Mouse (Mus musculus) liver, embryonic 15.5 days (tissue): ENCODE data around the gene Mtx3. TPM values are rescaled to one million over a fixed set of nuclear protein-coding genes. Genes with fewer than 3 reads are reported as not detected.
A peak's percentile ranks its signal among the peaks of the same experiment; 100 is the strongest.

Experiments
- ATAC-seq: fragments of 200-750 bp; cut with Nextera tagmentation; 2 replicates; pipeline ENCODE4 v1.8.0; 2017; ENCODE audit warnings: moderate number of reproducible peaks, mild to moderate bottlenecking, moderate library complexity; ENCODE audit not compliant: insufficient read depth
- H3K27ac ChIP-seq: fragments of 300-500 bp; sonication (generic); replicated peaks from 2 replicates; pipeline ENCODE4 v1.5.1; 2015; ENCODE audit warnings: mild to moderate bottlenecking, inconsistent platforms
- H3K27me3 ChIP-seq: fragments of 300-500 bp; sonication (generic); 2 replicates; pipeline ENCODE4 v1.6.1; 2015; ENCODE audit warnings: mild to moderate bottlenecking, inconsistent platforms
- H3K36me3 ChIP-seq: fragments of 300-500 bp; sonication (generic); replicated peaks from 2 replicates; pipeline ENCODE4 v1.6.1; 2015; ENCODE audit warnings: moderate library complexity, mild to moderate bottlenecking, inconsistent platforms
- H3K4me1 ChIP-seq: fragments of 300-500 bp; sonication (generic); replicated peaks from 2 replicates; pipeline ENCODE4 v1.6.1; 2015; ENCODE audit warnings: inconsistent platforms
- H3K4me2 ChIP-seq: fragments of 300-500 bp; sonication (generic); 2 replicates; pipeline ENCODE4 v1.6.1; 2015; ENCODE audit warnings: moderate library complexity, mild to moderate bottlenecking, inconsistent platforms
- H3K4me3 ChIP-seq: fragments of 300-500 bp; sonication (generic); replicated peaks from 2 replicates; pipeline ENCODE4 v1.5.1; 2015; ENCODE audit warnings: mild to moderate bottlenecking, inconsistent platforms
- H3K9ac ChIP-seq: fragments of 300-500 bp; sonication (generic); 2 replicates; pipeline ENCODE4 v1.6.1; 2015; ENCODE audit warnings: moderate library complexity, mild to moderate bottlenecking, inconsistent platforms
- H3K9me3 ChIP-seq: fragments of 300-500 bp; sonication (generic); replicated peaks from 2 replicates; pipeline ENCODE4 v1.6.1; 2016; ENCODE audit warnings: inconsistent platforms
- WGBS: fragments of 180-500 bp; shearing (Covaris S2); methylation state at CpG from one replicate; pipeline ENCODE4 v1.1.7; 2015; ENCODE audit warnings: mixed read lengths; ENCODE audit not compliant: insufficient replicate concordance; 5-methylcytosine and 5-hydroxymethylcytosine counted together
- polyA plus RNA-seq: library from polyadenylated mRNA; unstranded; fragments of >200 nt; fragmentation: Nextera tagmentation; extraction: Ambion mirVana; gene quantifications from 2 replicates; pipeline ENCODE4 v1.2.1, GENCODE M21; 2015

Gene Mtx3
- polyA plus RNA-seq, 1 experiment from 2014 or later: 0.52 TPM

DNA sequence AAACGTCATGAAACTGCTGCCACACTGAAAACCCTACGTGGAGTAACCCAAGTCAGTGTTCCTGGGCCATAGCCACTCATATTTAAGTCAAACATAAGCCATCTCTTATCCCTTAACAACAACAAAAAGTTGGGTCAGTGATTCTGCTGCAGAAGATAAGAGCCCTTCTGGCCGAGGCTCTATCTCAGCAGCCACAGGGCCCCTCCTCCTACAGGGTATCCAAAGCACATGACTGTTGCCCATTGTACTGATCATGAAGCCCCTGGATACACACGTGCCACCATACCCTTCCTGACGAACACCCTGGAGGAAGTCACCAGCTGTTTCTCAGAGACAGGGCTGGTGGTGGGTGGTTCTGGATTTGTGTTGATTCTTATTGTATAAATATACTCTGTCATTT lies 3.4 kb downstream of the Mtx3 start:
- no peak overlapping the region for H3K4me3 ChIP-seq
- H3K9ac ChIP-seq: no peak overlapping the region
- peak; percentile 83 for ATAC-seq
- peaks cover 30% of the 10 kb centered on the region for H3K36me3 ChIP-seq
- WGBS: 25% methylated on average over 5 of the region's 5 CpGs
- H3K27ac ChIP-seq: no peak overlapping the region
- peak overlapping the region; percentile 38; the same call in 1 of the 2 replicates for H3K4me2 ChIP-seq
- H3K9me3 ChIP-seq: no peaks in the 10 kb centered on the region
- no peaks in the 10 kb centered on the region for H3K27me3 ChIP-seq
- H3K4me1 ChIP-seq: peaks cover 41% of the 10 kb centered on the region

DNA sequence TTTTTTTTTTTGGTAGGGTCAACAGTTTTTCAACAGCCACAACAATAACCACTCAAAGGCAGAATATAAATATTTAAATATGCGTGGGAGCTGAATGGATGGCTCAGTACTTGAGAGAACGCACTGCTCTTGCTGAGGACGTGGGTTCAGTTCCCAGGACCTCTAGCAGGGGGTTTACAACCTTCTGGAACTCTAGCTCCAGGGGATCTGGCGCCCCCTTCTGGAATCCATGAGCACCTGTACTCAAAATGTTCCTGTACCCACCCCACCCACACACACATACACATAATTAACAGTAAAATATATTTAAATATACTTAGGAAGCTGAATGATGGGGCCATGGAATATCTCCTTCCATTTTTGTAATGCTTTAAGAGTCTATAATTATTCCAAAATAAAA lies 11.3 kb downstream of the Mtx3 start:
- Histone ChIP-seq H3K4me2 (no peak overlapping the region), H3K9me3 (no peaks in the 10 kb centered on the region)
- WGBS: 65% methylated on average over 4 of the region's 4 CpGs

DNA sequence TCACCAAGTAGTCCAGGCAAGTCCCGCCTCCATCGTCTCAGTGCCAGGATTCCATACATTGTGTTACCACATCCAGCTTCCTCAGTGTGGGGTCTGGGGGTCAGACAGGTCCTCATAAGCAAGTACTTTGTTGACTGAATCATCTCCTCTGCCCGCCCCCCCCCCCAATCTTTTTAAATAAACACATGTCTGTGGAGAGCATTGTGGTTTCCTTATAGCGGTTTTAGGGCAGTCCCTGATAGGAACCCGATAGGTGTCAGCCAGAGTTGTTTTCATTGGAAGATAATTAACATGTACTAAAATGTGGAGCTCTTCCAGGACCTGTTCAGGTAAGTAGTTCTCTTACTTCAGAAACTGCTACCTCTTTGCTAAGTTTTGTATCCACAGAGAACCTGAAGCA lies 14.2 kb downstream of the Mtx3 start:
- no peak overlapping the region for H3K4me3 ChIP-seq
- H3K4me1 ChIP-seq: no peaks in the 10 kb centered on the region
- 0 out of 2 replicates have a peak, but pooled peaks cover 3% of the 10 kb centered on the region for H3K36me3 ChIP-seq
- WGBS: 27% methylated on average over 5 of the region's 5 CpGs
- no peak overlapping the region for H3K27ac ChIP-seq
- H3K27me3 ChIP-seq: no peaks in the 10 kb centered on the region
- no peaks in the 10 kb centered on the region for H3K9me3 ChIP-seq
- H3K9ac ChIP-seq: no peak overlapping the region
- no peak overlapping the region for H3K4me2 ChIP-seq
- no peak for ATAC-seq

More for the DNA sequence above, 11.3 kb downstream of the Mtx3 start:
- Histone ChIP-seq H3K27me3 (no peaks in the 10 kb centered on the region), H3K4me3 (no peak overlapping the region), H3K36me3 (peaks cover 11% of the 10 kb centered on the region; the same call in 1 of the 2 replicates), H3K4me1 (no peaks in the 10 kb centered on the region), H3K27ac (no peak overlapping the region), H3K9ac (no peak overlapping the region)
- no peak for ATAC-seq

- no peaks in the 10 kb centered on the region for H3K9me3 ChIP-seq
- no peak for ATAC-seq
- H3K36me3 ChIP-seq: no peaks in the 10 kb centered on the region
- no peaks in the 10 kb centered on the region for H3K27me3 ChIP-seq
- H3K4me2 ChIP-seq: no peak overlapping the region
- no peak overlapping the region for H3K27ac ChIP-seq
- no peaks in the 10 kb centered on the region for H3K4me1 ChIP-seq
- WGBS: 68% methylated on average over 4 of the region's 4 CpGs
- H3K4me3 ChIP-seq: no peak overlapping the region
- no peak overlapping the region for H3K9ac ChIP-seq
Observed at GRCm38 (mm10) chr13:92859959-92860358, 15.4 kb downstream of the Mtx3 start.

GRCm38 (mm10) chr13:92865358-92865757 lies 20.8 kb downstream of the Mtx3 start:
- Histone ChIP-seq H3K4me1 (no peaks in the 10 kb centered on the region), H3K9me3 (no peaks in the 10 kb centered on the region), H3K36me3 (no peaks in the 10 kb centered on the region), H3K27me3 (peaks cover 4% of the 10 kb centered on the region; the same call in 1 of the 2 replicates), H3K4me3 (no peak overlapping the region), H3K4me2 (no peak overlapping the region), H3K27ac (no peak overlapping the region), H3K9ac (no peak overlapping the region)
- no peak for ATAC-seq
- 64% methylated on average over 7 of the region's 7 CpGs for WGBS

- ATAC-seq: no peak
- Histone ChIP-seq H3K4me1 (no peaks in the 10 kb centered on the region), H3K27ac (no peak overlapping the region), H3K9ac (no peak overlapping the region), H3K27me3 (peaks cover 4% of the 10 kb centered on the region; the same call in 1 of the 2 replicates), H3K4me3 (no peak overlapping the region), H3K4me2 (no peak overlapping the region), H3K9me3 (no peaks in the 10 kb centered on the region), H3K36me3 (no peaks in the 10 kb centered on the region)
- 42% methylated on average over 1 of the region's 1 CpGs for WGBS
Observed at GRCm38 (mm10) chr13:92866680-92867079, 22.1 kb downstream of the Mtx3 start.

- no peaks in the 10 kb centered on the region for H3K4me1 ChIP-seq
- H3K9me3 ChIP-seq: no peaks in the 10 kb centered on the region
- no peak overlapping the region for H3K27ac ChIP-seq
- no peak for ATAC-seq
- WGBS: 69% methylated on average over 4 of the region's 4 CpGs
- H3K9ac ChIP-seq: no peak overlapping the region
- H3K27me3 ChIP-seq: no peaks in the 10 kb centered on the region
- H3K4me3 ChIP-seq: no peak overlapping the region
- no peaks in the 10 kb centered on the region for H3K36me3 ChIP-seq
- no peak overlapping the region for H3K4me2 ChIP-seq
Observed at GRCm38 (mm10) chr13:92879514-92879913, 35.0 kb downstream of the Mtx3 start.

GRCm38 (mm10) chr13:92879933-92880332 lies 35.4 kb downstream of the Mtx3 start:
- no peak overlapping the region for H3K4me2 ChIP-seq
- no peaks in the 10 kb centered on the region for H3K4me1 ChIP-seq
- no peak for ATAC-seq
- no peak overlapping the region for H3K9ac ChIP-seq
- no peak overlapping the region for H3K27ac ChIP-seq
- no peaks in the 10 kb centered on the region for H3K27me3 ChIP-seq
- H3K36me3 ChIP-seq: no peaks in the 10 kb centered on the region
- 77% methylated on average over 9 of the region's 9 CpGs for WGBS
- H3K9me3 ChIP-seq: no peaks in the 10 kb centered on the region
- H3K4me3 ChIP-seq: no peak overlapping the region

GRCm38 (mm10) chr13:92880589-92880988 lies 36.0 kb downstream of the Mtx3 start:
- Histone ChIP-seq H3K4me3 (no peak overlapping the region), H3K9ac (no peak overlapping the region), H3K9me3 (no peaks in the 10 kb centered on the region), H3K4me1 (no peaks in the 10 kb centered on the region), H3K36me3 (no peaks in the 10 kb centered on the region), H3K27me3 (no peaks in the 10 kb centered on the region), H3K27ac (no peak overlapping the region), H3K4me2 (no peak overlapping the region)
- no peak for ATAC-seq

- no peaks in the 10 kb centered on the region for H3K27me3 ChIP-seq
- WGBS: 57% methylated on average over 9 of the region's 9 CpGs
Observed at GRCm38 (mm10) chr13:92882271-92882985, 37.9 kb downstream of the Mtx3 start.

GRCm38 (mm10) chr13:92882986-92883720 lies 38.6 kb downstream of the Mtx3 start:
- ATAC-seq: no peak
- H3K4me2 ChIP-seq: no peak overlapping the region
- H3K27me3 ChIP-seq: no peaks in the 10 kb centered on the region
- no peaks in the 10 kb centered on the region for H3K4me1 ChIP-seq
- no peaks in the 10 kb centered on the region for H3K36me3 ChIP-seq
- no peak overlapping the region for H3K4me3 ChIP-seq
- no peak overlapping the region for H3K27ac ChIP-seq
- WGBS: 60% methylated on average over 7 of the region's 7 CpGs
- no peaks in the 10 kb centered on the region for H3K9me3 ChIP-seq
- H3K9ac ChIP-seq: no peak overlapping the region

More at GRCm38 (mm10) chr13:92882271-92882985, 37.9 kb downstream of the Mtx3 start:
- no peaks in the 10 kb centered on the region for H3K4me1 ChIP-seq
- H3K9ac ChIP-seq: no peak overlapping the region
- no peaks in the 10 kb centered on the region for H3K36me3 ChIP-seq
- no peaks in the 10 kb centered on the region for H3K9me3 ChIP-seq
- ATAC-seq: no peak
- no peak overlapping the region for H3K27ac ChIP-seq
- H3K4me3 ChIP-seq: no peak overlapping the region
- no peak overlapping the region for H3K4me2 ChIP-seq
